ENCODE assay signal across 11 mouse cellular contexts in the genomic region with DNA sequence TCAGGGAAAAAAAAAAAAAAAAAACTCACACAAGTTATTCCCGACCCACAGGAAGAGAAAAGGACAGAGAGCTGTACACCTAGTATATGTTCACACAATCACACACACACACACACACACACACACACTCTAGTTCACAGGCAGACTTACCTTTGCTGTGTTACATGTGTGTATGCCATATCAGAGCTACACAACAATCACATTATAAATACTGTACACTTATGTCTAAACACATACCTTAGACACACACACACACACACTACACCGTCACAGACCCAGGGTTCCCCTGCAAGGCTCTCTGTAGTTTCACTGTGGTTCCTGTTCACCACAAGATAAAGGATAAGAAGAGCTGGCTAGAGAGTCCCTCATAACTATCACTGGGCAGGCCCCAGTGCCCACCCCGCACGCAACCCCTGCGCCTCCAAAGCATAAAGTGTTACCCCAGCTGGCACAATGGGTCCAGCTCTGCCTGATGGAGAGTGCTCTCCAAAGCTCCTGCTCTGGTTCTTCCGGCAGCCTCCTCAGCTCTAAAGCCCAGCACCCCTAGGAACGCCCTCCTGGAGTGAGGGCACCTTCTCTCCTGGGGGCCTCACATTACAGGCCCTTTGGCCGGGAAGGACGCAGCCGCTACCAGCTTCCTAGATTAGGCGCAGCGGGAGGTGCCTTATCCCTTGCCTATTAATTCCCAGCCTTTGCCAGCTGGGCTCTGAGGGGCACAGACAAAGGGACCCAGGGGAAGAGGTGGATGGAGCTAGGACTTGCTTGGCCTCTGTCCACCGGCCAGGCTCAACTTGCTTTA.
DNase-seq lines count a peak whose midpoint lies in the region; ATAC-seq lines count a peak whose summit lies in the region.
"Had no signal": no experiment of that assay in that cellular context is flagged by ENCODE, and none has a peak within 500 bp of the region (broad histone marks: within the 10 kb centered on the region; RNA-seq: fewer than 3 reads in every experiment).

No protein-coding gene starts in this region.

- H3K9ac ChIP-seq in neural tube, embryonic 11.5 days (ENCODE audit: low read length): peak overlapping the region; percentile 30; the same call in 1 of the 2 replicates
- H3K9ac ChIP-seq in limb, embryonic 15.5 days: no peak overlapping the region
- H3K9ac ChIP-seq in stomach, embryonic 16.5 days (ENCODE audit: low read length): no peak overlapping the region

- H3K4me2 ChIP-seq in neural tube, embryonic 11.5 days (ENCODE audit: low read depth): peak overlapping the region; percentile 28; the same call in 1 of the 2 replicates
- no peak overlapping the region for H3K4me2 ChIP-seq in limb, embryonic 15.5 days
- peak overlapping the region; percentile 34; the same call in 1 of the 2 replicates for H3K4me2 ChIP-seq in stomach, embryonic 16.5 days (ENCODE audit: low read depth, low read length)

- no peak overlapping the region for H3K4me3 ChIP-seq in neural tube, embryonic 11.5 days (ENCODE audit: low read depth, low read length)
- H3K4me3 ChIP-seq in limb, embryonic 15.5 days: no peak overlapping the region
- no peak overlapping the region for H3K4me3 ChIP-seq in stomach, embryonic 16.5 days (replicated peaks; ENCODE audit: low read length)

- peak overlapping the region; percentile 72 for H3K27ac ChIP-seq in neural tube, embryonic 11.5 days (ENCODE audit: low read depth, low read length)
- H3K27ac ChIP-seq in limb, embryonic 15.5 days: peak overlapping the region; percentile 27; the same call in 1 of the 2 replicates
- no peak overlapping the region for H3K27ac ChIP-seq in stomach, embryonic 16.5 days (ENCODE audit: low read length)

- peak; percentile 15 for DNase-seq in embryo, embryonic 9.5 days (ENCODE audit: extremely low spot score)
- DNase-seq in embryo, embryonic 10.5 days (ENCODE audit: low spot score): no peak
- no peak for DNase-seq in neural tube, embryonic 11.5 days (ENCODE audit: low spot score)
- no peak for DNase-seq in neural tube, embryonic 10.5 days (ENCODE audit: extremely low spot score, low spot score)
- DNase-seq in thymus, postnatal 36 days: no peak
- DNase-seq in right cerebral cortex, adult 18-20 months: no peak
- DNase-seq: cerebellum, postnatal 36 days had no signal

- WGBS in neural tube, embryonic 11.5 days: 70% methylated on average over 13 of the region's 13 CpGs
- 67% methylated on average over 13 of the region's 13 CpGs for WGBS in limb, embryonic 15.5 days
- 76% methylated on average over 13 of the region's 13 CpGs for WGBS in stomach, embryonic 16.5 days

- no peaks in the 10 kb centered on the region for H3K27me3 ChIP-seq in neural tube, embryonic 11.5 days (ENCODE audit: control insufficient read depth, insufficient read depth, low read length)
- no peaks in the 10 kb centered on the region for H3K27me3 ChIP-seq in limb, embryonic 15.5 days
- H3K27me3 ChIP-seq in stomach, embryonic 16.5 days (ENCODE audit: control insufficient read depth, insufficient read depth, low read length): no peaks in the 10 kb centered on the region

- ATAC-seq in neural tube, embryonic 11.5 days (ENCODE audit: insufficient read depth, low FRiP score, low TSS enrichment): no peak
- ATAC-seq in limb, embryonic 15.5 days (ENCODE audit: insufficient number of reproducible peaks, low FRiP score, low TSS enrichment, low read depth): no peak
- no peak for ATAC-seq in stomach, embryonic 16.5 days (ENCODE audit: insufficient read depth, low FRiP score)
- ATAC-seq: activated CD4-positive, CD25-positive, alpha-beta regulatory T cell, adult 4 months had no signal

- peaks cover 20% of the 10 kb centered on the region for H3K4me1 ChIP-seq in neural tube, embryonic 11.5 days (ENCODE audit: control insufficient read depth, insufficient read depth, low read length)
- peaks cover 21% of the 10 kb centered on the region for H3K4me1 ChIP-seq in limb, embryonic 15.5 days
- H3K4me1 ChIP-seq in stomach, embryonic 16.5 days (ENCODE audit: control insufficient read depth, insufficient read depth, low read length): peaks cover 17% of the 10 kb centered on the region

- no peaks in the 10 kb centered on the region for H3K9me3 ChIP-seq in neural tube, embryonic 11.5 days (ENCODE audit: control insufficient read depth, low read length)
- no peaks in the 10 kb centered on the region for H3K9me3 ChIP-seq in limb, embryonic 15.5 days
- H3K9me3 ChIP-seq in stomach, embryonic 16.5 days (replicated peaks; ENCODE audit: control insufficient read depth, low read length): no peaks in the 10 kb centered on the region

- peaks cover 21% of the 10 kb centered on the region for H3K36me3 ChIP-seq in neural tube, embryonic 11.5 days (ENCODE audit: control insufficient read depth, insufficient read depth, low read length)
- H3K36me3 ChIP-seq in limb, embryonic 15.5 days: peaks cover 34% of the 10 kb centered on the region
- H3K36me3 ChIP-seq in stomach, embryonic 16.5 days (ENCODE audit: control insufficient read depth, insufficient read depth, low read length): no peaks in the 10 kb centered on the region
- H3K36me3 ChIP-seq: G1E had no signal
